Mouse (Mus musculus) cerebellum, adult 8-10 months (tissue): ENCODE measurements around the gene Sox5.
A peak's percentile ranks its signal among the peaks of the same experiment; 100 is the strongest.

ENCODE experiments used
- DNase-seq: peaks from one replicate; pipeline ENCODE4 v3.0.0; 2022

The Sox5 gene

GRCm38 (mm10) chr6:144168696-144169476 lies 612.9 kb downstream of the Sox5 start:
- no peak for DNase-seq

- no peak for DNase-seq
Observed at GRCm38 (mm10) chr6:144167058-144167457, 614.7 kb downstream of the Sox5 start.

- no peak for DNase-seq
Observed at GRCm38 (mm10) chr6:144166651-144167050, 615.1 kb downstream of the Sox5 start.

- DNase-seq: no peak
Observed at GRCm38 (mm10) chr6:144166104-144166503, 615.7 kb downstream of the Sox5 start.

- no peak for DNase-seq
Observed at GRCm38 (mm10) chr6:144163501-144163900, 618.3 kb downstream of the Sox5 start.

- no peak for DNase-seq
Observed at GRCm38 (mm10) chr6:144158637-144159036, 623.1 kb downstream of the Sox5 start.

GRCm38 (mm10) chr6:144154892-144155424 lies 626.8 kb downstream of the Sox5 start:
- DNase-seq: peak; percentile 3

- DNase-seq: no peak
Observed at GRCm38 (mm10) chr6:144151957-144152356, 629.8 kb downstream of the Sox5 start.

GRCm38 (mm10) chr6:144151075-144151474 lies 630.7 kb downstream of the Sox5 start:
- no peak for DNase-seq

GRCm38 (mm10) chr6:144137397-144137796 lies 644.4 kb downstream of the Sox5 start:
- no peak for DNase-seq

- DNase-seq: no peak
Observed at GRCm38 (mm10) chr6:144136894-144137293, 644.9 kb downstream of the Sox5 start.

- no peak for DNase-seq
Observed at GRCm38 (mm10) chr6:144129927-144130326, 651.9 kb downstream of the Sox5 start.

GRCm38 (mm10) chr6:144119961-144120360 lies 661.8 kb downstream of the Sox5 start:
- no peak for DNase-seq

GRCm38 (mm10) chr6:144116646-144117045 lies 665.1 kb downstream of the Sox5 start:
- no peak for DNase-seq

- no peak for DNase-seq
Observed at GRCm38 (mm10) chr6:144111561-144111960, 670.2 kb downstream of the Sox5 start.

GRCm38 (mm10) chr6:144106848-144107247 lies 674.9 kb downstream of the Sox5 start:
- no peak for DNase-seq

GRCm38 (mm10) chr6:144105645-144106044 lies 676.1 kb downstream of the Sox5 start:
- no peak for DNase-seq

GRCm38 (mm10) chr6:144103612-144104011 lies 678.2 kb downstream of the Sox5 start:
- no peak for DNase-seq

- no peak for DNase-seq
Observed at GRCm38 (mm10) chr6:144100852-144101251, 680.9 kb downstream of the Sox5 start.

GRCm38 (mm10) chr6:144098119-144098518 lies 683.7 kb downstream of the Sox5 start:
- DNase-seq: no peak

- no peak for DNase-seq
Observed at GRCm38 (mm10) chr6:144088256-144088655, 693.5 kb downstream of the Sox5 start.

- no peak for DNase-seq
Observed at GRCm38 (mm10) chr6:144086096-144086810, 695.5 kb downstream of the Sox5 start.

GRCm38 (mm10) chr6:144082297-144082696 lies 699.5 kb downstream of the Sox5 start:
- no peak for DNase-seq

- no peak for DNase-seq
Observed at GRCm38 (mm10) chr6:144077826-144078225, 704.0 kb downstream of the Sox5 start.
